Mouse (Mus musculus) stomach, postnatal 0 days (tissue): ENCODE results near the gene Jaml. TPM values are rescaled to one million over a fixed set of nuclear protein-coding genes. Genes with fewer than 3 reads are reported as not detected.

Experiments
- ATAC-seq: fragments of 200-750 bp; cut with Nextera tagmentation; 2 replicates; pipeline ENCODE4 v1.8.0; 2017; ENCODE audit not compliant: low FRiP score, low TSS enrichment
- DNase-seq: peaks from one replicate; pipeline ENCODE4 v3.0.0-alpha.2; 2016; ENCODE audit warnings: low spot score
- H3K27ac ChIP-seq: fragments of 300-500 bp; sonication (generic); replicated peaks from 2 replicates; pipeline ENCODE4 v1.5.1; 2014; ENCODE audit warnings: mild to moderate bottlenecking, control low read depth
- H3K27me3 ChIP-seq: fragments of 300-500 bp; sonication (generic); 2 replicates; pipeline ENCODE4 v1.6.1; 2014; ENCODE audit warnings: low read length; ENCODE audit not compliant: control insufficient read depth, insufficient read depth
- H3K36me3 ChIP-seq: fragments of 300-500 bp; sonication (generic); 2 replicates; pipeline ENCODE4 v1.6.1; 2014; ENCODE audit warnings: low read length, mixed read lengths; ENCODE audit not compliant: control insufficient read depth, insufficient read depth
- H3K4me1 ChIP-seq: fragments of 300-500 bp; sonication (generic); replicated peaks from 2 replicates; pipeline ENCODE4 v1.6.1; 2014; ENCODE audit warnings: antibody characterized with exemption; ENCODE audit not compliant: control insufficient read depth, insufficient read depth
- H3K4me2 ChIP-seq: fragments of 300-500 bp; sonication (generic); replicated peaks from 2 replicates; pipeline ENCODE4 v1.6.1; 2014; ENCODE audit warnings: low read depth, mild to moderate bottlenecking, control low read depth, moderate library complexity
- H3K4me3 ChIP-seq: fragments of 300-500 bp; sonication (generic); 2 replicates; pipeline ENCODE4 v1.5.1; 2014; ENCODE audit warnings: low read depth, low read length, control low read depth
- H3K9ac ChIP-seq: fragments of 300-500 bp; sonication (generic); 2 replicates; pipeline ENCODE4 v1.6.1; 2014; ENCODE audit warnings: mild to moderate bottlenecking, low read length, control low read depth, mixed read lengths
- H3K9me3 ChIP-seq: fragments of 300-500 bp; sonication (generic); 2 replicates; pipeline ENCODE4 v1.6.1; 2016; ENCODE audit warnings: low read length; ENCODE audit not compliant: control insufficient read depth
- CTCF ChIP-seq: IDR thresholded peaks from 2 replicates; pipeline ENCODE4 v1.5.1; 2016; ENCODE audit warnings: antibody characterized with exemption, low read depth, mild to moderate bottlenecking, moderate library complexity
- EP300 ChIP-seq: optimal IDR thresholded peaks from 2 replicates; pipeline ENCODE3; 2016; ENCODE audit warnings: antibody characterized with exemption
- WGBS: fragments of 180-500 bp; shearing (Covaris S2); extraction: QIAGEN DNeasy Blood & Tissue Kit; methylation state at CpG from one replicate; pipeline ENCODE4 v1.1.7; 2014; 5-methylcytosine and 5-hydroxymethylcytosine counted together
- polyA plus RNA-seq: library from polyadenylated mRNA; unstranded; fragments of >200 nt; fragmentation: Nextera tagmentation; extraction: Ambion mirVana; gene quantifications from 2 replicates; pipeline ENCODE4 v1.2.1, GENCODE M21; 2015

Jaml gene
- polyA plus RNA-seq, 1 experiment from 2014 or later: 3.5 TPM

- Histone ChIP-seq H3K9ac (no peak overlapping the region), H3K9me3 (no peaks in the 10 kb centered on the region), H3K27ac (no peak overlapping the region), H3K4me2 (no peak overlapping the region), H3K4me3 (no peak overlapping the region), H3K4me1 (no peaks in the 10 kb centered on the region), H3K36me3 (no peaks in the 10 kb centered on the region), H3K27me3 (no peaks in the 10 kb centered on the region)
- no peak for DNase-seq
- 45% methylated on average over 3 of the region's 3 CpGs for WGBS
- no peak for ATAC-seq
- TF ChIP-seq EP300 (no peak), CTCF (no peak)
These were observed 16.3 kb upstream of the Jaml start for GRCm38 (mm10) chr9:45062677-45063076.

- Histone ChIP-seq H3K4me1 (no peaks in the 10 kb centered on the region), H3K9ac (no peak overlapping the region)
- WGBS: 68% methylated on average over 6 of the region's 6 CpGs
These were observed 14.6 kb upstream of the Jaml start for GRCm38 (mm10) chr9:45064421-45064820.

GRCm38 (mm10) chr9:45066735-45067134, 12.2 kb upstream of the Jaml start:
- DNase-seq: no peak
- TF ChIP-seq CTCF (no peak), EP300 (no peak)
- no peaks in the 10 kb centered on the region; the same call in 1 of the 2 replicates for H3K36me3 ChIP-seq
- no peak overlapping the region for H3K4me2 ChIP-seq
- no peaks in the 10 kb centered on the region for H3K27me3 ChIP-seq
- no peak overlapping the region for H3K27ac ChIP-seq
- no peak overlapping the region for H3K9ac ChIP-seq
- WGBS: 86% methylated on average over 4 of the region's 4 CpGs
- ATAC-seq: no peak
- no peaks in the 10 kb centered on the region for H3K9me3 ChIP-seq
- no peak overlapping the region for H3K4me3 ChIP-seq
- H3K4me1 ChIP-seq: no peaks in the 10 kb centered on the region

More at GRCm38 (mm10) chr9:45064421-45064820, 14.6 kb upstream of the Jaml start:
- no peaks in the 10 kb centered on the region; the same call in 1 of the 2 replicates for H3K36me3 ChIP-seq
- DNase-seq (no peak), ATAC-seq (no peak)
- H3K4me3 ChIP-seq: no peak overlapping the region
- TF ChIP-seq EP300 (no peak), CTCF (no peak)
- no peak overlapping the region for H3K27ac ChIP-seq
- no peak overlapping the region for H3K4me2 ChIP-seq
- H3K27me3 ChIP-seq: no peaks in the 10 kb centered on the region
- H3K9me3 ChIP-seq: no peaks in the 10 kb centered on the region

- DNase-seq (no peak), ATAC-seq (no peak)
- no peaks in the 10 kb centered on the region for H3K9me3 ChIP-seq
- H3K4me1 ChIP-seq: no peaks in the 10 kb centered on the region
- H3K27ac ChIP-seq: no peak overlapping the region
- no peak overlapping the region for H3K4me3 ChIP-seq
- no peaks in the 10 kb centered on the region; the same call in 1 of the 2 replicates for H3K36me3 ChIP-seq
- H3K9ac ChIP-seq: no peak overlapping the region
- no peak for TF ChIP-seq CTCF
- TF ChIP-seq EP300: no peak
- no peaks in the 10 kb centered on the region for H3K27me3 ChIP-seq
- 45% methylated on average over 3 of the region's 3 CpGs for WGBS
- H3K4me2 ChIP-seq: no peak overlapping the region
These were observed 7.2 kb upstream of the Jaml start for GRCm38 (mm10) chr9:45071800-45072199.

- no peak overlapping the region for H3K9ac ChIP-seq
- TF ChIP-seq CTCF (no peak), EP300 (no peak)
- H3K36me3 ChIP-seq: no peaks in the 10 kb centered on the region
- H3K4me3 ChIP-seq: no peak overlapping the region
- ATAC-seq (no peak), DNase-seq (no peak)
- 58% methylated on average over 3 of the region's 3 CpGs for WGBS
- H3K27me3 ChIP-seq: no peaks in the 10 kb centered on the region
- no peak overlapping the region for H3K27ac ChIP-seq
- no peaks in the 10 kb centered on the region for H3K9me3 ChIP-seq
- H3K4me2 ChIP-seq: no peak overlapping the region
- H3K4me1 ChIP-seq: no peaks in the 10 kb centered on the region
These were observed 1.1 kb upstream of the Jaml start for GRCm38 (mm10) chr9:45077859-45078258.

- Histone ChIP-seq H3K4me3 (no peak overlapping the region), H3K27ac (no peak overlapping the region), H3K9ac (no peak overlapping the region), H3K4me1 (no peaks in the 10 kb centered on the region), H3K9me3 (no peaks in the 10 kb centered on the region), H3K27me3 (no peaks in the 10 kb centered on the region), H3K36me3 (no peaks in the 10 kb centered on the region), H3K4me2 (no peak overlapping the region)
- DNase-seq (no peak), ATAC-seq (no peak)
- no peak for TF ChIP-seq CTCF
- TF ChIP-seq EP300: no peak
- WGBS: 88% methylated on average over 3 of the region's 3 CpGs
These were observed 4.1 kb downstream of the Jaml start for GRCm38 (mm10) chr9:45083132-45083531.
